21 mouse cellular contexts compared by ENCODE assay signal in the genomic region with DNA sequence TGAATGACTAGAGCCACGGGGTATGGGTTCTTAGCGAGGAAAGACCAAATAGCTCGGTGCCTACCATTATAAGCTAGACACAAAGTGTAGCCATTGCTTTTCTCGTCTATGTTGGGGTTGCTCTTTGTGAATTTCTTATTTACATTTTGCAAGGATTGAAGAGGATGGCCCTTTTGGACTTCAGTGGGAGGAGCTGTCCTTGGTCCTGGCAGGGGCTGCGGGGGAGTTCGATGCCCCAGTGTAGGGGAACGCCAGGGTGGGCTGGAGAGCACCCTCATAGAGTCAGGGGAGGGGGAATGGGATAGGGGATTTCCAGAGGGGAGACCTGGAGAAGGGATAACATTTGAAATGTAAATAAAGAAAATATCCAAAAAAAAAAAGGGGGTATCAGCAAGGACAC.
DNase-seq lines count a peak whose midpoint lies in the region; ATAC-seq and TF ChIP-seq lines count a peak whose summit lies in the region.
"Had no signal": no experiment of that assay in that cellular context is flagged by ENCODE, and none has a peak within 500 bp of the region (broad histone marks: within the 10 kb centered on the region; RNA-seq: fewer than 3 reads in every experiment).

No protein-coding gene starts in this region.

- intact Hi-C loops in left cerebral cortex, adult 2 months (cut with DNase I) = no loop called here

- no peak for ATAC-seq in liver, embryonic 11.5 days (replicated peaks; ENCODE audit: low FRiP score)
- ATAC-seq in liver, embryonic 12.5 days = no peak
- ATAC-seq: forebrain, embryonic 14.5 days had no signal

- no peak overlapping the region for H3K4me3 ChIP-seq in liver, embryonic 11.5 days (ENCODE audit: low read depth, low read length)
- H3K4me3 ChIP-seq in liver, embryonic 12.5 days = no peak overlapping the region
- no peak overlapping the region for H3K4me3 ChIP-seq in left cerebral cortex, adult 2 months
- H3K4me3 ChIP-seq: erythroblast, embryonic 14.5 days; hindbrain, embryonic 10.5 days; lung, embryonic 15.5 days; midbrain, embryonic 12.5 days; neural tube, embryonic 13.5 days had no signal

- no peak overlapping the region for H3K9ac ChIP-seq in liver, embryonic 11.5 days (ENCODE audit: low read depth, low read length)
- H3K9ac ChIP-seq in liver, embryonic 12.5 days = no peak overlapping the region
- H3K9ac ChIP-seq: lung, embryonic 15.5 days; midbrain, embryonic 12.5 days; neural tube, embryonic 13.5 days had no signal

- peak; percentile 22 for DNase-seq in embryo, embryonic 10 days (ENCODE audit: low spot score)
- no peak for DNase-seq in embryo, embryonic 9.5 days (ENCODE audit: extremely low spot score)
- DNase-seq in liver, embryonic 11.5 days (ENCODE audit: low spot score) = peak; percentile 34
- DNase-seq in R1 (ENCODE audit: low read depth, low spot score) = peak; percentile 11
- DNase-seq in forelimb bud, embryonic 11.5 days (ENCODE audit: low read depth, low spot score) = peak; percentile 29
- no peak for DNase-seq in left cerebral cortex, adult 2 months (ENCODE audit: extremely low spot score in 1 of 2, low spot score in 2 of 2)
- no peak for DNase-seq in urinary bladder, postnatal 10 days (ENCODE audit: low spot score)
- DNase-seq: adrenal gland, adult 2 months; cerebellum, adult 9-11 months; gastrocnemius, postnatal 25 days; kidney, adult 8-10 months; layer of hippocampus, postnatal 36 days; thymus, adult 18-20 months had no signal

- H3K27ac ChIP-seq in liver, embryonic 11.5 days (ENCODE audit: low read depth, low read length) = no peak overlapping the region
- no peak overlapping the region for H3K27ac ChIP-seq in liver, embryonic 12.5 days
- H3K27ac ChIP-seq in left cerebral cortex, adult 2 months = no peak overlapping the region
- H3K27ac ChIP-seq: hindbrain, embryonic 10.5 days; lung, embryonic 15.5 days; macrophage; midbrain, embryonic 12.5 days; neural tube, embryonic 13.5 days had no signal

- H3K27me3 ChIP-seq in liver, embryonic 11.5 days (replicated peaks; ENCODE audit: control insufficient read depth, insufficient read depth, low read length) = no peaks in the 10 kb centered on the region
- no peaks in the 10 kb centered on the region for H3K27me3 ChIP-seq in liver, embryonic 12.5 days (replicated peaks)
- H3K27me3 ChIP-seq: lung, embryonic 15.5 days; midbrain, embryonic 12.5 days; neural tube, embryonic 13.5 days had no signal

- H3K4me2 ChIP-seq in liver, embryonic 11.5 days = no peak overlapping the region
- H3K4me2 ChIP-seq in liver, embryonic 12.5 days = no peak overlapping the region
- H3K4me2 ChIP-seq: lung, embryonic 15.5 days; midbrain, embryonic 12.5 days; neural tube, embryonic 13.5 days had no signal

- H3K36me3 ChIP-seq in liver, embryonic 11.5 days (ENCODE audit: control insufficient read depth, insufficient read depth, low read length) = no peaks in the 10 kb centered on the region
- no peaks in the 10 kb centered on the region for H3K36me3 ChIP-seq in liver, embryonic 12.5 days
- H3K36me3 ChIP-seq: hindbrain, embryonic 10.5 days; lung, embryonic 15.5 days; midbrain, embryonic 12.5 days; neural tube, embryonic 13.5 days had no signal

- 71% methylated on average over 7 of the region's 7 CpGs for WGBS in liver, embryonic 11.5 days
- 68% methylated on average over 7 of the region's 7 CpGs for WGBS in liver, embryonic 12.5 days (ENCODE audit: insufficient replicate concordance)

- H3K9me3 ChIP-seq in liver, embryonic 11.5 days (ENCODE audit: control insufficient read depth, low read length) = no peaks in the 10 kb centered on the region
- H3K9me3 ChIP-seq in liver, embryonic 12.5 days (replicated peaks) = no peaks in the 10 kb centered on the region
- H3K9me3 ChIP-seq: hindbrain, embryonic 10.5 days; lung, embryonic 15.5 days; midbrain, embryonic 12.5 days; neural tube, embryonic 13.5 days had no signal

- no peak for TF ChIP-seq CTCF in left cerebral cortex, adult 2 months (IDR thresholded peaks at IDR 0.05)

- H3K4me1 ChIP-seq in liver, embryonic 11.5 days (replicated peaks; ENCODE audit: control insufficient read depth, insufficient read depth, low read length) = no peaks in the 10 kb centered on the region
- H3K4me1 ChIP-seq in liver, embryonic 12.5 days = no peaks in the 10 kb centered on the region
- H3K4me1 ChIP-seq: hindbrain, embryonic 10.5 days; lung, embryonic 15.5 days had no signal

Comparison
In these comparisons a context has a peak if more than half of its experiments do, and no peak if none do; other contexts are left out.
1. DNase-seq: peak in embryo, embryonic 10 days (single experiment), liver, embryonic 11.5 days (single experiment), R1 (single experiment) and forelimb bud, embryonic 11.5 days (single experiment); none in embryo, embryonic 9.5 days (single experiment), left cerebral cortex, adult 2 months (0 of 2) and urinary bladder, postnatal 10 days (single experiment).